Mouse (Mus musculus) olfactory bulb, adult 2 months (tissue): ENCODE data around the gene Gm12248.

Experiments
- CTCF ChIP-seq: fragments of 200-500 bp; IDR thresholded peaks from 2 replicates; pipeline ENCODE4 v1.5.1; 2012; ENCODE audit warnings: low read depth, mild to moderate bottlenecking, low read length, moderate library complexity; ENCODE audit not compliant: insufficient read depth
- POLR2A ChIP-seq: fragments of 200-500 bp; IDR thresholded peaks from 2 replicates; pipeline ENCODE4 v1.6.1; 2012; ENCODE audit warnings: mild to moderate bottlenecking, low read depth, low read length, moderate library complexity; ENCODE audit not compliant: insufficient read depth

DNA sequence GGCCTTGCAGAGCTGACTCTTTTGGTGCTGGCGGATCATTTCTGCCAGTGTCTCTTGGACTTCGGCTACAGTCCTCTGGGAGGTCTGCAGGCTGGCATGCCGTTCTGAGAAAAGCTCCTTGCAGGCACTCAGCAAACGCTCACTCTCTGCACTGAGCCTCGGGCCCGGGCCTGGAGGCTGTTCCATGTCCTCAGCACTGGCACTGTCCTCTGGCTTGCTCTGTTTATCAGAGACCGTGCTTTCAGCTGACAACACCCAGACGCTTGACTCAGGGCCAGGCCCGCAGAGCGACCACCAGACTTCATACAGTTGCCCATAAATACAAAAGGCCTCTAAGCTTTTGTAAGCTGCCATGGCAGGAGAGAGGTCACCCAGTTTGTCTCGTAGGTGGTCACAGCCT is 32.1 kb upstream of the Gm12248 start:
- TF ChIP-seq POLR2A = no peak
- TF ChIP-seq CTCF = no peak
